Mouse (Mus musculus): ENCODE results near the gene Tmem82. TPM values are rescaled to one million over a fixed set of nuclear protein-coding genes. Genes with fewer than 3 reads are reported as not detected.

Tmem82 gene
- polyA plus RNA-seq, 1 experiment from 2014 or later: not detected

DNA sequence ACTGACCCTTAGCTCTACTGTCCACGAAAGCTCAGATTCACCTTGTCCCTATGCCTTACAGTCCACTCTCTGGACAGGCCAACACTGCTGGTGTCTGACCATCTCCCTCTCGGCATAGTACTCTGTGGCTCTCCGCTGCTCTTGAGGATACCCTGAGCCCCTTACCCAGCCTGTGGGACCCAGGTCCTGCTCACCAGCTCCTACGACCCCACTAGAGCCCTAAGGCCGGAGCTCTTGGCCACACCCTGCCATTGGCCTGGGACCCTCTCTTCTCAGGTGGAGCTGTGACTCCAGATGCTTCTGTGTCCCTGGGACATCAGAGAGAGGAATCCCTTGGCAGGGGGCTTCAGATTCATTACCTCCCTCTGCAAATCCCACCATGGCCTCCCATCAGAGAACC lies 13.0 kb downstream of the Tmem82 start:
- Histone ChIP-seq H3K27me3 (ENCODE audit: control insufficient read depth, insufficient read depth, low read length) (no peaks in the 10 kb centered on the region), H3K9me3 (ENCODE audit: control insufficient read depth, low read length) (no peaks in the 10 kb centered on the region), H3K9ac (no peak overlapping the region), H3K36me3 (replicated peaks; ENCODE audit: control insufficient read depth, insufficient read depth) (no peaks in the 10 kb centered on the region), H3K27ac (no peak overlapping the region), H3K4me2 (replicated peaks) (no peak overlapping the region), H3K4me3 (replicated peaks; ENCODE audit: low read length) (no peak overlapping the region), H3K4me1 (replicated peaks; ENCODE audit: control insufficient read depth, insufficient read depth, low read length) (no peaks in the 10 kb centered on the region)
- DNase-seq (ENCODE audit: low spot score) (no peak), ATAC-seq (ENCODE audit: low FRiP score) (no peak)
- 92% methylated on average over 5 of the region's 5 CpGs for WGBS

DNA sequence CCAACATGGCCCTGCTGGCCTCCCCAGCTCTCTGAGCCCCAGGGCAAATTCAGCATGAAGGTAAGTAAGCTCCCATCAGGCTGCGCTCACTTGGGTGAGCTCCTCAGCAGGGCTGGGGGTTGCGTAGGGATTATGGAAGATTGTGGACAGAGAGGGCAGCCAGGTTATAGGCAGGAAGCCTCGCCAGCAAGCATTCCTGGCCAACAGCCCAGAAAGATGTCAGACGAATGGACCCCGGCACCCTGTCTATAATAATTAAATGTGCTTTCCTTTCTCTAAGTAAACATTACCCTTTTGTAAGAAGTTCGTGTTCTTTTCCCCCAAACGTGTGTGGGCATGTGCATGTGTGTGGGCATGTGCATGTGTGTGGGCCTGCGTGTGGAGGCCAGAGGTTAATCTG lies 13.9 kb downstream of the Tmem82 start:
- no peak for ATAC-seq (ENCODE audit: low FRiP score)
- Histone ChIP-seq H3K4me3 (replicated peaks; ENCODE audit: low read length) (no peak overlapping the region), H3K36me3 (replicated peaks; ENCODE audit: control insufficient read depth, insufficient read depth) (no peaks in the 10 kb centered on the region), H3K27ac (no peak overlapping the region), H3K9me3 (ENCODE audit: control insufficient read depth, low read length) (no peaks in the 10 kb centered on the region), H3K27me3 (ENCODE audit: control insufficient read depth, insufficient read depth, low read length) (no peaks in the 10 kb centered on the region), H3K4me2 (replicated peaks) (no peak overlapping the region), H3K9ac (no peak overlapping the region), H3K4me1 (replicated peaks; ENCODE audit: control insufficient read depth, insufficient read depth, low read length) (no peaks in the 10 kb centered on the region)
- DNase-seq (ENCODE audit: low spot score): no peak
- 66% methylated on average over 8 of the region's 8 CpGs for WGBS

DNA sequence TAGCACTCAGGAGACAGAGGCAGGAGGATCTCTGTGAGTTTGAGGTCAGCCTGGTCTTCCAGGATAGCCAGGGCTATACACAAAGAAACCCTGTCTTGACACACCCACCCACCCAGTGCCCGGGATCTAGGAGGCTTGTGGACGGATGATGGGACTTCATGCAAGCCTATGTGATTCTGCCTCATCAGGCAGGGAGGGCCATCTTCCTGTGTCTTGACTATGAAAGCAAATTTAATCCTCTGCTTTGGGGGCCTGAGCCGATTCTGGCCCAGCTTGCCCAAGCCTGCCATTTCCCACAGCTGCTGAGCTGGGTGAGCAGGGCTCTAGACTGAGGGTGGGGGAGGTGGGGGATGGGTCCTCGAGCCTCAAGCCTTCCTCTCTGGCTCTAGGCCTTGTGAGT lies 14.5 kb downstream of the Tmem82 start:
- Histone ChIP-seq H3K36me3 (replicated peaks; ENCODE audit: control insufficient read depth, insufficient read depth) (no peaks in the 10 kb centered on the region), H3K4me1 (replicated peaks; ENCODE audit: control insufficient read depth, insufficient read depth, low read length) (peaks cover 3% of the 10 kb centered on the region), H3K9me3 (ENCODE audit: control insufficient read depth, low read length) (no peaks in the 10 kb centered on the region), H3K4me3 (replicated peaks; ENCODE audit: low read length) (no peak overlapping the region), H3K27me3 (ENCODE audit: control insufficient read depth, insufficient read depth, low read length) (no peaks in the 10 kb centered on the region), H3K27ac (no peak overlapping the region), H3K9ac (no peak overlapping the region), H3K4me2 (replicated peaks) (no peak overlapping the region)
- DNase-seq (ENCODE audit: low spot score) (no peak), ATAC-seq (ENCODE audit: low FRiP score) (no peak)
- WGBS: 76% methylated on average over 4 of the region's 4 CpGs

DNA sequence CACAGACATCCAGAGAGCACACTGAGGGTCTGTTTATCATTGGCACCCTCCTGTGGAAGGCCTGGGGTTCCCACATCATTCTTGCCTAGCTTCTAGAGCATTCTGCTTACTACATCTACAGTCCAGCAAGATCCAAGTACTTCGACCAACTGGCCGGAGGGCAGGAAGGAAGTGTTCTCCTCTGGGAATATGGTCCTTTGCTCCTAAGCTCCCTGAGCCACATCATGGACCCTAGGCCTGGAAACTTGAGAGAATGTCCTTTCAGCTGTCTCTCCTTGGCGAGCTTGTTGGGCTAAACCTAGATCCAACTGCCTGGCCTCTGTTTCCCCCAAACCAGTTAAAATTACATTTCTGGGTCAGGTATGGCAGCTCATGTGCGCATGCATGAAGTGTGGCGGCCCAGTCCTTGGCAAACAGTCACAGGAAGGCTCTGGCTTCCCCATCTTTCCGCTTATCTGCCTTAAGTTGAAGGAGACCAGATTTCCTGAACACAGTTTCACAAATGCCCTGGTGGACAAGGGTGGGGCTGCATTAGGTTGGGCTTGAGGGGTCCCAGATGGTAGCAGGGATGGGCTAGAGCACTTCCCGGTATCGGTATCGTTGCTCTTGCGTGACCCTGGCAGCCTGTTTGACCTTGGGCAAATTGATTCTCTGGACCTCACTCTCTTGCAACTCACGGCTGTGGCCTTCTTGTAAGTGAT lies 15.8 kb downstream of the Tmem82 start:
- Histone ChIP-seq H3K9ac (no peak overlapping the region), H3K4me2 (replicated peaks) (no peak overlapping the region), H3K9me3 (ENCODE audit: control insufficient read depth, low read length) (no peaks in the 10 kb centered on the region), H3K36me3 (replicated peaks; ENCODE audit: control insufficient read depth, insufficient read depth) (no peaks in the 10 kb centered on the region), H3K4me1 (replicated peaks; ENCODE audit: control insufficient read depth, insufficient read depth, low read length) (peaks cover 14% of the 10 kb centered on the region), H3K4me3 (replicated peaks; ENCODE audit: low read length) (no peak overlapping the region), H3K27ac (no peak overlapping the region), H3K27me3 (ENCODE audit: control insufficient read depth, insufficient read depth, low read length) (no peaks in the 10 kb centered on the region)
- WGBS: 81% methylated on average over 11 of the region's 11 CpGs
- ATAC-seq (ENCODE audit: low FRiP score) (no peak), DNase-seq (ENCODE audit: low spot score) (no peak)

DNA sequence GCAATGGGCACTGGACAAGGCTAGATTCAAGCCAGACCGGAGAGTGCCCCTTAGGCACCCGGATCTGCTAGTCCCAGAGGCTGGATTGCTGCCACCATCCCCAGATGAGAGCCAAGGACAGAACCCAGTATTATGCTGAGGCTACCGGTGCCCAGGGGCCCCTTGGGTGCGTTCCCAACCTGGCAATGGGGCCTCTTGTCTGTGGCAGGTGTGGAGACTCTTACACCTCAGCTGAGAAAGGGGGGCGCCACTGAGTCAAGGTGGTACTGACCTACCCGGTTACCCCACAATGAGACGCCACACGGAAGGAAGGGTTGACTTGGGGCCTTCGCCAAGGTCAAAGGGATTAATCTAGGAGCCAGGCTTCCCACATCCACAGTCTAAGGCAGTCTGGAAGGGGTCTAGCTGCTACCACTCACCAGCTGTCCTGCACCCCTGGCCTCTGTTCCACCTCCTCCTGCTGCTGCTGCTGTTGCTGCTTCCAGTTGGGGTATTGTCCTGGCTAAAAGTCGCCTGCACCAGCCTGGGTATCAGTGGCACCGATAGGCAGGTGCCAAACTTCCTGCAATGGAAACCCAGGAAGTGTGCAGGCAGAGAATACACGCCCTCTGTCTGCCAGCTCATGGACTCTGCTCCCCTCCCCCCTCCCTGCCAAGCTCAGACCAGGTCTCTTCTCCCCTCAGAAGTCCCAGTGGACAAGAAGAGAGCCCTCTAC lies 17.1 kb downstream of the Tmem82 start:
- Histone ChIP-seq H3K27me3 (ENCODE audit: control insufficient read depth, insufficient read depth, low read length) (no peaks in the 10 kb centered on the region), H3K4me1 (replicated peaks; ENCODE audit: control insufficient read depth, insufficient read depth, low read length) (peaks cover 14% of the 10 kb centered on the region), H3K9ac (no peak overlapping the region), H3K36me3 (replicated peaks; ENCODE audit: control insufficient read depth, insufficient read depth) (no peaks in the 10 kb centered on the region), H3K4me2 (replicated peaks) (no peak overlapping the region), H3K4me3 (replicated peaks; ENCODE audit: low read length) (no peak overlapping the region), H3K27ac (no peak overlapping the region), H3K9me3 (ENCODE audit: control insufficient read depth, low read length) (no peaks in the 10 kb centered on the region)
- WGBS: 70% methylated on average over 12 of the region's 12 CpGs
- ATAC-seq (ENCODE audit: low FRiP score) (no peak), DNase-seq (ENCODE audit: low spot score) (no peak)

DNA sequence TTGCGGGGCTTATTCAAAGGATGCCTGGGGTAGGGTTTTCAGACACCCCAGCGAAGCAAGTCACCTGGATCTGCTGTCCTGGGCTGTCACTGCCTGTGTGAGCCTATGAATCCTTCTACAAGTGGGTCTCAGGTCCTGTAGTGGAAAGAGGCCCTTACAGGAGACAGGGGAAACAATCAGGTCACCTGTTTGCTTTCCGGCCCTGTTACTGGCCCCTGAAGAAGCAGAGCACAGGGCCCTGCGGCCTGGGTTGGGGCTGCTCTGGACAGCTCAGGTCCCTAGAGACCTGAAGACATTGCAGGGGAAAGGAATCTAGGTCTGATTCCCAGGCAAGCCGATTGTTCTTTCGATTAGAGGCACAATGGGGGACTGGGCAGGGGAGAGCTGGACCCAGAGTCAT lies 18.1 kb downstream of the Tmem82 start:
- WGBS: 27% methylated on average over 6 of the region's 6 CpGs
- peak overlapping the region; percentile 81; the same call in 1 of the 2 replicates for H3K9ac ChIP-seq

DNA sequence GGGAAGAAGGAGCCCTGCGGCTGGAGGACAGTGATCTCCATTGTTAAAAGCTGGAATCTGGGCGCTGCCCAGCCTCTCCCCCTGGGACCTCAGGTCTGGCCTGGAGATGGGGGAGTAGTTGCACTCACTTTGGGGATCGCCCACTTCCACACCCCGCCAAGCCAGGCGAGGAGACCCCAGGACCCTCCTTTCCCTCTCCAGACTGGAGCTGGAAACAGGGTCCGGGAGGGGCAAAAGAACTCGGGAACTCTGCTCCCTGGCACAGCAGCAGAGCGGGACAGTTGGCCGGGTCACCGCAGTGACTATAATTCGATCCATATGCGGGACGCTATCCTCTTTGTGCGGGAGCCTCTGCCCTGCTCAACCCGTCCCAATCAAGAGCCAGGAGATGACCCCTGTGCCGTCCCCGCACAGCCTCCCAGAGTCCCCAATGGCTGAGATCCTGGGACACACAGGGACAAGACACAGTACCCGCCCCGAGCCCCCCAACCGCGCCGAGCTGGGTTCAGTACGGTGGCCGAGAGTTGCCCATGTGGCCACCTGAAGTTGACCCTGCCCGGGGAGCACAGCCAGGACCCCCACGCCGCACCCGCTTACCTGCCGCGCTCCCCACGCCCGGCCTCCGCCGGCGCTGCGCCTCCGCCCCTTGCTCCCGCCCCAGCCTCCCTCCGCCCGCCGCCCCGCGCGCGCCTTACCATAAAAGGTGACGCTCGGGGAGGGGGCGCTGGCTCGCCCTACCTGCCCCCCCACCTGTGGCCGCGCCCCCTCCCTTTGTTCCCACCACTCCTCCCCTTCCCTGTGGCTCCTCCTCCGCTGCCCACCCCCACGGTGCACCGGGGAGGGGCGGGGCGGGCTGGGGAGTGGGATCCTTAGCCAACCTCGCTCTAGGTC lies 18.9 kb downstream of the Tmem82 start:
- under 1% methylated on average over 51 of the region's 57 CpGs for WGBS
- H3K9me3 ChIP-seq (ENCODE audit: control insufficient read depth, low read length): no peaks in the 10 kb centered on the region
- no peaks in the 10 kb centered on the region for H3K27me3 ChIP-seq (ENCODE audit: control insufficient read depth, insufficient read depth, low read length)
- H3K4me1 ChIP-seq (replicated peaks; ENCODE audit: control insufficient read depth, insufficient read depth, low read length): peaks cover 14% of the 10 kb centered on the region
- DNase-seq (ENCODE audit: low spot score) (peak; percentile 36), ATAC-seq (ENCODE audit: low FRiP score) (peak; percentile 28; the same call in 1 of the 2 replicates)
- peak overlapping the region; percentile 38; the same call in 1 of the 2 replicates for H3K27ac ChIP-seq
- peak overlapping the region; percentile 66 for H3K4me3 ChIP-seq (replicated peaks; ENCODE audit: low read length)
- peak overlapping the region; percentile 81 for H3K9ac ChIP-seq
- H3K36me3 ChIP-seq (replicated peaks; ENCODE audit: control insufficient read depth, insufficient read depth): peaks cover 6% of the 10 kb centered on the region; the same call in 1 of the 2 replicates
- peak overlapping the region; percentile 88 for H3K4me2 ChIP-seq (replicated peaks)

More for the DNA sequence above, 18.1 kb downstream of the Tmem82 start:
- Histone ChIP-seq H3K4me2 (replicated peaks) (peak overlapping the region; percentile 88), H3K9me3 (ENCODE audit: control insufficient read depth, low read length) (no peaks in the 10 kb centered on the region), H3K27ac (peak overlapping the region; percentile 17; the same call in 1 of the 2 replicates), H3K36me3 (replicated peaks; ENCODE audit: control insufficient read depth, insufficient read depth) (no peaks in the 10 kb centered on the region), H3K27me3 (ENCODE audit: control insufficient read depth, insufficient read depth, low read length) (no peaks in the 10 kb centered on the region), H3K4me1 (replicated peaks; ENCODE audit: control insufficient read depth, insufficient read depth, low read length) (peaks cover 14% of the 10 kb centered on the region), H3K4me3 (replicated peaks; ENCODE audit: low read length) (peak overlapping the region; percentile 66; the same call in 1 of the 2 replicates)
- DNase-seq (ENCODE audit: low spot score): no peak
- peak; percentile 12; the same call in 1 of the 2 replicates for ATAC-seq (ENCODE audit: low FRiP score)

DNA sequence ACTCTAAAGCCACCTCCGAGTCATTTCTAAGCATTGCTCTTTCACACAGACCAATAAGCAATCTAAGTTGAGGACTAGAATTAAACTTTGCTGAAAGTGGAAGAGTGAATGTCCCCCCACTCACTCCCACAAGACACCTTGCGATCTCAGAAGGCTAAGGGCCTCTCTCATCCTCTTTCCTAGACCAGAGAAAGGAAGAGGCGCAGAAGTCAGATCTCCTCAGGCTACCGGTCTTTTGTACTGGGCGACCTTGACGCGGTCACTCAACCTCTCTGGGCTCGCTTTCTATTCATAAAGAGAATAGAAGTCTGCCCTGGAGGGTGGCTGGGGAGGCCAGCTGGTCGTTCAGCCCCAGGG lies 19.6 kb downstream of the Tmem82 start:
- Histone ChIP-seq H3K4me3 (replicated peaks; ENCODE audit: low read length) (peak overlapping the region; percentile 66), H3K27ac (peak overlapping the region; percentile 38; the same call in 1 of the 2 replicates), H3K36me3 (replicated peaks; ENCODE audit: control insufficient read depth, insufficient read depth) (peaks cover 12% of the 10 kb centered on the region; the same call in 1 of the 2 replicates), H3K27me3 (ENCODE audit: control insufficient read depth, insufficient read depth, low read length) (no peaks in the 10 kb centered on the region), H3K4me2 (replicated peaks) (peak overlapping the region; percentile 88), H3K9ac (peak overlapping the region; percentile 81), H3K9me3 (ENCODE audit: control insufficient read depth, low read length) (no peaks in the 10 kb centered on the region), H3K4me1 (replicated peaks; ENCODE audit: control insufficient read depth, insufficient read depth, low read length) (peaks cover 14% of the 10 kb centered on the region)
- WGBS: 1% methylated on average over 9 of the region's 9 CpGs
- 0 out of 2 replicates have a peak, but pooled peaks have one; percentile 2 for ATAC-seq (ENCODE audit: low FRiP score)
- DNase-seq (ENCODE audit: low spot score): no peak

All from hindbrain, embryonic 14.5 days (tissue).